Mouse (Mus musculus): ENCODE measurements around the gene Smpd3.
"Not testable (repeated sequence)": the region's sequence is repeated elsewhere in the genome, so short reads cannot be mapped to it uniquely, and the experiment has no call there.

The Smpd3 gene

DNA sequence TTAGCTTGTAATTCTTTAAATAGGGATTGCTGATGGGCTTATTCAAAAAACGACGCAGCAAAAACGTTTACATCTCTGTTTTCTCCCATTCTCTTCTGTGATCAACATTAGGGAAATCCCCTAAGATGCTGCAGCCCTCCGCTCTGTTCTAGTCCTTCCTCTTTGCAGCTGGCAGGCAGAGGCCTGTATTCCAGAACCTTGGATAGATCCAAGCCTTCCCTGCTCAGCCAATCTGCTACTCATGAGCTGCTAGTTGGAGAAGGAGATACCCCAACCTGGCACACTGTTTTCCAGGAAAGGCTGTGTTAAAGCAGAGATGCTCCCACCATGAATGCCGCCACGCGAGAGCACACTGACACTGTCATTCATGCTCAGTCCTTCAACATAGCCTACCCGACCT lies 4.4 kb downstream of the Smpd3 start:
- in situ Hi-C loops (cut with MboI; ENCODE audit: unreplicated experiment in 2 of 2), result no loop called here

DNA sequence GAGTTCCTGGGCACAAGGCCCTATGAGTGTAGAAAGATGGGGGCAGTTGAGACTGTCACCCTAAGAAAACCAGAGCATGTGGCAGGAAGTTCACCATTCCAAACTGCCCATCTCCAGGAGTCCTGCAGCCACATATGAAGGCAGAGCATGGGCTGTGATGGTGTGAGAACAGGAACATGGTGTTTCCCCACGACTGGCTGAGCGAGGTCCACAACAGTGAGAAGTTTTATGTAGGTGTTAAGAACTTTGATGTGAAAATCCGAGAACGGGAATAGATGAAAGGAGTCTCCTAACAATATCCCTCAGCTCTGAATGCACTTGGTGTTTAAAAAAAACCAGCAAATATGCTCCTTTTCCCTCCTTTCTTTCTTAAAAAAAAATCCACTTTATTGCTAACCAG lies 5.3 kb downstream of the Smpd3 start:
- in situ Hi-C loops (cut with MboI; ENCODE audit: unreplicated experiment in 2 of 2), result no loop called here

DNA sequence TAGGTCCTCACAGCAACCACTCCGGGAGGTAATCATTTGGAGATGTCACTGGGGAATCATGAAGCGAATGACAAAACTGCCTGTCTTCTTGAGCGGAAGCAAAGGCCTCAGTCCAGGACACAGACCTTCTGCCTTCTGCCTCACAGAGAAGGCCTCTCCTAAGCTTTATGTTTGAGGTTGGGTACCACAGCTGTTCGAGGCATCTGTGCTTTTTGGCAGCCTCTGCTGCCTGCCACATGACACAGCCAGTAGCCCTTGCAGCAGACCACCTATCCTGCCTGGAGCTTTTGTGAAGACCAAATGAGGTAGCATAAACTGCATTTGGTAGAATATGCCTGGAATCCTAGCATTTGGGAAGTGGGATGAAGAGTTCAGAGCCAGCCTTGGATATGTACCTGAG lies 11.2 kb downstream of the Smpd3 start:
- in situ Hi-C loops (cut with MboI; ENCODE audit: unreplicated experiment in 2 of 2), result no loop called here

DNA sequence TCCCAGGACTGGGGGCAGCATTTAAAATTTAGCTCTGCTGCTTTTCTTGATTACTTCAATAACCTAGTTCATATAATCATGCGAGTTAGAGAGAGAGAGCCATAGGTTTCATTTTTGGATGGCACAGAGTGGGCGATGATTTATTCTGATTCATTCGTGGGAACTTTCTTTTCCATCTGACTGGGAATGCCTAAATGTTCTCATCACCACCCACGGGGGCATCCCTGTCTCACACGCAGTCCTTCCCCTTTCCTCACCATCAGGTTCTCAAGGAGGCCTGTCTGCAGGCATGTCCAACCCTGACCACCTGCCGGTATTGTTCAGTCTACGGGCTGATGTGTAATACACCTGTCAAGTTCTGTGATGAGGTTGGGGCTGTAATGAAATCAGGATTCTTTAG lies 16.4 kb downstream of the Smpd3 start:
- in situ Hi-C loops (cut with MboI; ENCODE audit: unreplicated experiment in 2 of 2), result no loop called here

DNA sequence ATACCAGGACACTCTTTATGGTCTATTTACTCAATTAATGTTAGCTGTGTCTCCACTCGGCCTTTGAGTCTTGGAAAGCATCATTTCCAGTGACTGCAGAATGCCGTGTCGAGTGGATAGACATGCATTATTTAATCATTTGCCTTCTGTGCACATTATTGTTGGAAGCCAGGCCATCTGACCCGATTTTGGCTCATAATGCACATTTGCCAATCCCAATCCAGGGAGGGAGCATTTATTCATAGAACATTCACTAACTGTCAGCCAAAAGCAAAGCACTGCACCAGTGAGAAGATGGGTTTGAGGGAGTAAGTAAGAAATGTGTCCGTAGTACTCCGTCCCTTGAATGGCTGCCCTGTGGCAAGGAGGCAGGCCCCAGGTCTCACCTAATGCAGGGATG lies 17.8 kb downstream of the Smpd3 start:
- in situ Hi-C loops (cut with MboI; ENCODE audit: unreplicated experiment in 2 of 2), result no loop called here

DNA sequence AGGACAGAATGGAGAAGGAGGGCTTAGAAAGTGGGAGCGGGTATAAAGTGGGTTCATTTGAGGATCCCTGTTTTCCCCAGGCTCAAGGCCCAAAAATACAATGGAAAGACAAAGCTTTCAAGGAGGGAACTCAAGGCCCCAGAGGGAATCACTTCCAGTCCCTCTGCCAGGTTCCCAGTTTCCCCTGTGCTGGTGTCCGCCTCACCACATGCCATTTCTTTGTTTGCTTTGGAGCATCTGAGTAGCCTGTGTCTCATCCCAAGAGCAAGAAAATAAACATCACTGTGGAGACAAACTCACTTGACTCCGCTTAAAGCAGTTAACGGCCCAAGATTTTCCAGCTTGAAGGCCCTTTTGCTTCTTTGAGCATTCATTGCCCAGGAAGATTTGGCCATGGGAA lies 20.7 kb downstream of the Smpd3 start:
- in situ Hi-C loops (cut with MboI; ENCODE audit: unreplicated experiment in 2 of 2), result no loop called here

DNA sequence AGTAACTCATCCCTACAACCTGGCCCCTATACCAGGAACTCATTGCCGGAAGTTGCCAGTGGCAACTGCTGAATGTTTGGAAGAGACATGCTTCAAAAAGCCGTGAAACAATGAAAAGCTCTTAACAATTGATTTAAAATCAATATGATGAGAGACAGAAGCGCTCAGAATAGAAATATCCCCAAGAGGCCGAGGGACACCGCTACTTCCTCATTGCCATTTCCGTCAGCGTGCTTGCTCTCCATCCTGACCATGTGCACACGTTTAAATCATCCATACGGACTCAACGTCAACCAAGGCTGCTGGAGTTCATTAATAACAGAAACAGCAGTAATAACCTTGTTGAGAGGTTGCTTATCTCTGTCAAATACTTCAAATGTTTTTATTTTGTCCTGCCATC lies 21.3 kb downstream of the Smpd3 start:
- in situ Hi-C loops (cut with MboI; ENCODE audit: unreplicated experiment in 2 of 2), result no loop called here

DNA sequence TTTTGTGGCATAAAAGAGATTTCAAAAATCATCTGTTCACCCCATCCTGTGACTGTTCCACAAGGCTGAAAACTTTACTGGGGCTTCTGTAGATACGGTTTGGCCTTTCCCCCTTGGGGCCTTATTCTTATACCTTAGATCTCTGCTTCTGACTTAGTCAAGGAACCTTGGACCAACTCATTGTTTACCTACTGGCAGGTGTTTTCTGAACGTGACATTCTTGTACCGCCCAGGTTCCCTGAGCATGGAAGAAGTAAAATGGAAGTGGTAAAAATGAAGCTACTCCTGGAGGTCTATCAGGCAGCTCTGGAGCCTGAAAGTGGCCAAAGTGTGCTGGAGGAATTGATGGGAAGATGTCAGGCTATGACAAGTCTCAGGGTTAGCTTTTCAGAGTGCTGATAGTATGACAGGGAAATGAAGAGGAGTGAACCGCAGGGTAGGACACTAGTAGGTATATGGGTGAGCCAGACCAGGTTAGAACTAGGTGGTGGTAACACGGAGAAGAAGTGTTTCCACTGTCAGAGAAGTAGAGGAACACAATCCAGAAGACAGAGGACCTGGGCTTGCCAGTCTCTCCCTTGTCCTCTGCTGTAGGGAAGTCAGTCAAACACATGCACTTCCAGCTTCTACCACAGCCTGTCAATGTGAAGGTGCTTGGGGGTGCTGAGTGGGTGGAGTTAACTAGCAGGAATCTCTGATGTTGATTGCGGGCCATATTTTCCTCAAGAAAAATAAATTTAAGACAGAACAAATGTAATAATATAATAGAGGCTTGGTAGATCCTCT lies 22.2 kb downstream of the Smpd3 start:
- in situ Hi-C loops (cut with MboI; ENCODE audit: unreplicated experiment in 2 of 2), result no loop called here

DNA sequence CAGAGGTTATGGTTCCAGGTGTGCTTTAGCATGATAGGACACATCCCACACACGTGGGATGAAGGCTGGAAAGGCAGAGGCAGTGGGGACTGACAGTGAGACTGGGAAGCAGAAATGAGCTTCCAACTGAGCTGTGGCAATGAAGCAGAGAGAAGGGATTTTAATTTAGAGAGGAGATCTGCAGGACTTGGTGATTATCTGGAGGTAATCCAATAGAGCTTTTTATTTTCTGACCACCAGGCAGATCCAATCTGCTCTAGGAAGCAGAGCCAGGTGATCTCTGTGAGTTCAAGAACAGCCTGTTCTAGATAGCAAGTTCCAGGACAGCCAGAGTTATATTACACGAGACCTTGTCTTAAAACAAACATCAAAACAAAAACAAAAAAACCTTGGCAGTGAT lies 24.0 kb downstream of the Smpd3 start:
- in situ Hi-C loops (cut with MboI; ENCODE audit: unreplicated experiment in 2 of 2), result no loop called here

DNA sequence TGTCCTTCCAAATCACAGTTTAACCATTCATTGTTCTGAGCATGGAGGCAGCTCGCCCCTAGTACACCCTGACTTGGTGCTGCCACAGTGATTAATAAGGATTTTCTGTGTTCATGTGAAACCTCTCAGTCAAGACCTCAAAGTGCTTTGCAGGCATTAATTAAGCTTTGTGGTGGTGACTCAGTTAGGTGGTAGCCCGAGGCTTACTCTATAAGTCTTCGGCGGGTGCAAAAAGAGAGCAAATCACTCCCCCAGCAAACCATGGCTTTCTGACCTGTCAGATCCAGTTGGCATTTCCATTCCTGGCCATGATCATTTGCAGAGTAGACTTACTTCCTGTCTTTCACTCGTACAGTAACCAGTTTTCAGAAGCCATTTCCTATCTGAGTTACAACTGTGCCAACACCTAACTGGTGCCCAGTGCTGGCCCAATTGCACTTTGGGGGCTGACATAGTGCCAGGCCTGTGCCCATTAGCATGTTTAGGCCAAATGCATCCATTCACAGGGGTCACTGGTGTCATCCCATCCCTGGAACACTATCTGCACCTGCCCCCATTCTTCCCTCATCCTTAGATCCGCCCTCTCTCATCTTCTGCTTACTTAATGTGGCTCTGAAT lies 24.6 kb downstream of the Smpd3 start:
- in situ Hi-C loops (cut with MboI; ENCODE audit: unreplicated experiment in 2 of 2), result no loop called here

DNA sequence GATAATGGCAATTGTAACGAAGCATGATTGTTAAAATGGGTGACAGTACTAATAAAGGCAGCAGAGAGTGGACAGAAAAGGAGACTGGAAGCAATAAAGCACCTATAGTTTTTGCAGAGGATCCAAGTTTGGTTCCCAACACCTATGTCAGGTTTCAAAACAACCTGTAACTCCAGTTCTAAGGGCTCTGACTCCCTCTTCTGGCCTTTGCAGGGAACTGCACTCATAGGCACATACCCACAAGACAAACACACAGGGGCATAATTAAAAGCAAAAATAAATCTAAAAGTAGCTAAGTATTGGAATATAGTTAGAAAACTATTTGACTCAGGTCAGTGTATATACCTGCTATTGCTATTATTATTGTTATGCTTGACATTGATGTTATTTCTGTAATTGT lies 25.8 kb downstream of the Smpd3 start:
- in situ Hi-C loops (cut with MboI; ENCODE audit: unreplicated experiment in 2 of 2), result no loop called here

DNA sequence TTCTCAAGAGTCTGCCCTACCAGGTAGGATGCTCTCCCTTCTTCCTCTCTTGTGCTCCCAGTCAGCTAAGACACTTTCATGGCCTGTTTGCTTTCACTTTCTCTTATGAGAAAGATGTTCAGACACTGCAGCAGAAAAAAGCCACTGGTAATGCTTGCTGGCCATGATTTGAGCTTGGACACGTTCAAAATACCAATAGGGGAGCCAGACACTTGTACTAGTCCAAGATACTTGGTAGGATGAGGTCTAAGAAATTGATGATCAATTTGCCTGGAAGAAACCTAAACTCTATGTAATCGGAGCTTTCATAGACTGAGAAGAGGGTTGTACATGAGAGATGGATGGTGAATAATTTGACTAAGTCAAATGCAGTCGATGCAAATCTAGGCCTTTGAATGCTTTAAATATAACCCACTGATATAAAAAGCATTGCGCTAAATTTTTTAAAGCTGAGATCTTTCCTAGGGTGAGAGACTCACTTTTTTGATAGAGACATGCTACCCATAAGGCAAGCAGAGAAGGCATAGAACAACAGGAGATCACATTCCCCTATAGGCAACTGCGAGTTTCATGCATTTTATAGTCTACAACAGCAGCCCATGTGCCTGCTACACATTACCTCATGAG lies 27.6 kb downstream of the Smpd3 start:
- in situ Hi-C loops (cut with MboI; ENCODE audit: unreplicated experiment in 2 of 2), result no loop called here

DNA sequence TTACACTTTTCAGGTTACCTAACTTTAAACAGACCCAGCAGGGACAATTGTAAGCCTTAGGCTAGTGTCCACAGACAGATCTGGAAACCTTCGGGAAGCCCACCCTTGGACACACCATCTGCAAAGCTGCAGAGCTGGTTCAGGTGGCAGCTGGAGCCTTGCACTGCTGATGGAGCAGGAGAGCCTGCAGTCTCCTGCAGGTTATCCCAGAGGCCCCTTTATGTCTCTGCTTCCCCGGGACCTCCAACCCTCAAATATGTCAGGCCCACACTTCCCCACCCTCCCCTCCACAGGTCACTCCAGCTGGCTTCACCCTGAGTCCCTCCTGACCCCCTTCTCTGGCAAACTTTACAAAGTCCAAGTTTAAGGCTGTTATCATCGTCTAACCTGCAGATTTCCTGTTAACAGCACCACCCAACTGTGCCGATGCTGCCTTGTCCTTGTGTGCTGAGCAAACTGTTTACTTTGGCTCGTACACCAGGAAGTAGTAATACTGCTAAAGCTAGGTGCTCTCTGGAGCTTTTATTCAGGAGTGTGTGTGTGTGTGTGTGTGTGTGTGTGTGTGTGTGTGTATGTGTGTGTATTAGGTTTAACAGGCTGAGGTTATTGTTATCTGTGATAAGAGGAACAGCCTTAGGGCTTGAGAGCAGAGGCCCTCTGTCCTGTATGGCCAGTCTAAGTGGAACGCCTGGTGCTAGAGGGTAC lies 29.6 kb downstream of the Smpd3 start:
- in situ Hi-C loops (cut with MboI; ENCODE audit: unreplicated experiment in 2 of 2), result not testable (repeated sequence)

DNA sequence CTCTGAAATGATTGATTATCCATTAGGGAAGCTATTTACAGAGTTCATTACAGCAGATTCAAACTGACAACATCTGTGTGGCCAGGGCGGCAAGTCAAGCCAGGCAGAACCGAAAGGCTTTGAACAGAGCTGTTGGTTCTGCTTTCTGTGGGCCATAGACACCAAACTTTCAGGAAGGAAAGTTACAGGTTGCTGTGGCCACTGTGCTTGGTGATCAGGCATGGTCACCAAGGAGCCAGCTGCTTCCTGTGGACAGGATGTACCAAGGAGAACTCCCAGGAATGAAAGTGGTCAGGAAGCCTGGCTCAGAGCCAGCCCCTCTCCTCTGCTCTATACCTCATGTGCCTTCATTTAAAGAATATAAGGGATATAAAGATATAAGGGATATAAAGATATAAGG lies 30.2 kb downstream of the Smpd3 start:
- in situ Hi-C loops (cut with MboI; ENCODE audit: unreplicated experiment in 2 of 2), result no loop called here

DNA sequence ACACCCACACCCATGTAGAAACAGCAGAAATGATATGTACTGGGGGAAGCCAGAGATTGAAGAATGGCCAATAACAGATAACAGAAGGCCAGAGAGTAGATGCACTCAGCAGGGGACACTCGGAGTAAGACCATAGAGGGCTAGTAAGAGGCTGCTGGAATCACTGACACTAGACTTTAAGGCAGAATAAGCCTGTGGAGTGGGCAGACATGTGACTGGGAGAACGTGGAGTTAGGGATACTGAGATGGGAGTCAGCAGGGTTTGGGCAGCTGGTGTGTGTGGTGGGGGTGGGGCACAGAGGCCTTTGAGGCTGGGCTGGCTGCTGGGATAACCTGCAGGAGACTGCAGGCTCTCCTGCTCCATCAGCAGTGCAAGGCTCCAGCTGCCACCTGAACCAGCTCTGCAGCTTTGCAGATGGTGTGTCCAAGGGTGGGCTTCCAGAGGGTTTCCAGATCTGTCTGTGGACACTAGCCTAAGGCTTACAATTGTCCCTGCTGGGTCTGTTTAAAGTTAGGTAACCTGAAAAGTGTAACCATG lies 31.0 kb downstream of the Smpd3 start:
- in situ Hi-C loops (cut with MboI; ENCODE audit: unreplicated experiment in 2 of 2), result not testable (repeated sequence)

DNA sequence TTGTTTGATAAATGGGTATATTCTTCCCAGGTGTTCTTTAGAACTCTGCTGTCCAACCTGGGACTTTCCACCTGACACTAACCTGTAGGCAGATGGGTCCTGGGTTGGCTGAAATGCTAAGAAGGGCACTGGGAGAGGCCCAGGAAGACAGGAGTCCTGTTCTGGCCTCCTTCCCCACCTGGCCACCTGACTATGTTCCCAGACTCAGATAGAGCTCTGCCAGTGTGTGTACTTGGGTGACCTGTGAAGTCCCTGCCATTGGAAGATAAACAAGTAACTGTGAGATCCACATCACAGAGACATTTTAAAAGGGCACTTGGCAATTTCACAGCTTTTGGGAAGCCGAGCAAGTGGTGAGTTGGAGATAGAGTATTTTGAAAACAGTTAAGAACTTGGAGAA lies 31.7 kb downstream of the Smpd3 start:
- in situ Hi-C loops (cut with MboI; ENCODE audit: unreplicated experiment in 2 of 2), result no loop called here

DNA sequence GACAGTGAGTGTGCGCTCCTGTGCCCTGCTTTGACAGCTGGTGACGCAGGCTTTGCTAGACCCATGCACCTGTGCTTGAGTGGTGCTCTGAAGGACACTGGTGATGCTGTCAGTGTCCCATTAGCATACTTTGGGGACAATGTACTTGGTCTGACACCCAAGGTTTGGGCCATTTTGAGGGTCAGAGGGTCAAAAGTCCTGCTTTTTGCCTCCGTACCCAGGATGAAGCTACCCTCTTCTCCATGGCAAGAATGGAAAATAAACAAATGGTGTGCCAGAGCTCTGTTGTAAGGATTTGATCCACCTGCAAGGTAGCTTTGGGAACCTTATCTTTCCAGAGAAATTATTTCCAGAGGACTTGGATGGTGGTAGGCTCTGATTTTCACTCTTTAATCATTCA lies 32.5 kb downstream of the Smpd3 start:
- in situ Hi-C loops (cut with MboI; ENCODE audit: unreplicated experiment in 2 of 2), result no loop called here

DNA sequence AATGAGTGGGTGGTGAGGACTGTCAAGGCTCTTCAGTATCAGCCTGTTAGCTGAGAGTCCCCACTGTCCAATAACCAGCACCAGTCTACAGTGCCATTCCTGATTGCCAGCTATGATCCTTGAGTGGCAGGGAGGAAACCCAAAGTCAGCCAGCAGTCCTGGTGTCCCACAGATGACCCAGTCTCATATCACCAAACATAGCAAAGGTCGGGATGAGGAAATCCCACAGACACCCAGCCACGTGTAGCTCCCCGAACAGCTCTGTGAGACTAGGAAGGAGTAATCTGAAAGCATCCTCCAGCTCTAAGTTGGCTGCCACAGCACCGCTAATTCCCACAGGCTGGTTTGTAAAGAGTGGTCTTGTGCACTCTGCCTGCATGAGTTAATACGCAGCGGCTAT lies 33.5 kb downstream of the Smpd3 start:
- in situ Hi-C loops (cut with MboI; ENCODE audit: unreplicated experiment in 2 of 2), result no loop called here

DNA sequence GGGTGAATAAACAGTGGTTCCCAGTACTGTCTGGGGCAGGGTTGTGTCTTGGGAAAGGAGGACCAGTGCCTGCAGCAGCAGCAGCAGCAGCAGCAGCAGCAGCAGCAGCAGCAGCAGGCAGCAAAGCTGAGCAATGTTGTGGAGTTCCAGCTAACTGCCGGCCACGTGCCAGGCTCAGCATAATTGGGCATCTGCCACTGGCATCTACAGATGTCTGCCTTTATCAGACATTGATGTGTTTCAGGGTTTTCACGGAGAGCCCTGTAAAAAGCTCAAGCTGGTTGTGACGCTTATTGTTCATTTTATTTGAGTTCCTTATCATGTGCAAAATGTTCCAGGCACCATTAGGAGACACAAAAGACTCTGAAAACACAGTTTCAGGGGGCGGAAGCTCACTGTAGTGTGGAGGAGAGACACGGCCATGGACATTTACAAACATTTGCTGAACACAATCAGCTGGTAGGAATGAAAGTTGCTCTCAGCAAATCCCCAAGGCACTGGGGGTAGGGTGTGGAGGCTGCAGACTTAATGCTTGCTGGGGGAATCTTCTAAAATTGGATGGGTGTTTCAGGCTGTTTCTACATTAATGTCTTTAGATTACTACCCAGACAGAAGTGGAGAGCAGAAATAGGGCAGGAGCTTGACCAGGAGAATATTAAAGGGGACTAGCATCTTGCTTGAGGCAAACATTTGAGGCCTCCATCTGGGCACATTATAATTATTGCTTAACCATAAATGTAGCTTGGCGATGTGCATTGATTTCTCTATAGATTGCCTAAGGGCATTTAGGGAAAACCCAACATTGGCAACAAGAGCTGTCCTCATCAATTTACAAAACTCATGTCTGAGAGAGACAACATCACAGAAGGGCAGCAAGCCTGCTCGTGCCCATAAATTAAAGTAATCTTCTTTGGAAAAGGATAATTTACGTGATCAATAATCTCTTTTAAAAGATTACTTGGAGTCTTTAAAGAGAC lies 36.8 kb downstream of the Smpd3 start:
- in situ Hi-C loops (cut with MboI; ENCODE audit: unreplicated experiment in 2 of 2), result no loop called here

DNA sequence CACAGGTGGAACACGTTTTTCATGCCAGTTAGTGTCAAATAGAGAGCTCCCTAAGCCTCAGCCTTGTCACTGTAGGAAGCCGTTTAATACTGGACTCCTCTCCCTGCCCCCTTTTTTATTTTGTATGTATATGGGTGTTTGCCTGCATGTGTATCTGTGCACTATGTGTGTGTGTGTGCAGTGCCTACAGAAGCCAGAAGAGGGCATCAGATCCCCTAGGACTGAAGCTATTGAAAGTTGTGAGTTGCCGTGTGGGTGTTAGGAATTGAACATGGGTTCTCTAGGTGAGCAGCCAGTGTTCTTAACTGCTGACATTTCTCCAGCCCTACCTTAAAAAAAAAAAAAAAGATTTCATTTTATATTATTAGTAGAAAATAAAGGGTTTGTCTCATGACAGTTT lies 38.1 kb downstream of the Smpd3 start:
- in situ Hi-C loops (cut with MboI; ENCODE audit: unreplicated experiment in 2 of 2), result no loop called here

Measured in v-Abl transformed pro-B cells (cell line).